Mouse (Mus musculus) A20 (cell line): ENCODE data around the gene Srbd1.

Experiments used
- DNase-seq: peaks from one replicate; pipeline ENCODE4 v3.0.0-alpha.2; 2011; ENCODE audit warnings: low read depth, low spot score

The Srbd1 gene

GRCm38 (mm10) chr17:86145079-86145951 lies at the start of gene Srbd1:
TSS of gene Srbd1 (minus strand) at chr17:86145175.
- peak; percentile 96 for DNase-seq

GRCm38 (mm10) chr17:86193979-86194378 lies 49.0 kb upstream of the Srbd1 start:
- no peak for DNase-seq

- DNase-seq: peak; percentile 35
These were observed 42.8 kb upstream of the Srbd1 start for GRCm38 (mm10) chr17:86187777-86188176.

- no peak for DNase-seq
These were observed 40.6 kb upstream of the Srbd1 start for GRCm38 (mm10) chr17:86185584-86185983.

GRCm38 (mm10) chr17:86184552-86185209 lies 39.7 kb upstream of the Srbd1 start:
- no peak for DNase-seq

GRCm38 (mm10) chr17:86183788-86184187 lies 38.8 kb upstream of the Srbd1 start:
- no peak for DNase-seq

- DNase-seq: no peak
These were observed 31.7 kb upstream of the Srbd1 start for GRCm38 (mm10) chr17:86176722-86177121.

- no peak for DNase-seq
These were observed 30.5 kb upstream of the Srbd1 start for GRCm38 (mm10) chr17:86175516-86175915.

- peak; percentile 34 for DNase-seq
These were observed 25.4 kb upstream of the Srbd1 start for GRCm38 (mm10) chr17:86170164-86170958.

GRCm38 (mm10) chr17:86169092-86169491 lies 24.1 kb upstream of the Srbd1 start:
- peak; percentile 26 for DNase-seq

- DNase-seq: peak; percentile 69
These were observed 23.4 kb upstream of the Srbd1 start for GRCm38 (mm10) chr17:86168231-86168981.

- DNase-seq: peak; percentile 92
These were observed 22.6 kb upstream of the Srbd1 start, which contains the start of gene Prkce for GRCm38 (mm10) chr17:86167320-86168230. TSS of gene Prkce (plus strand) at chr17:86167785.

GRCm38 (mm10) chr17:86166567-86167319 lies 21.8 kb upstream of the Srbd1 start:
- DNase-seq: peak; percentile 83

- peak; percentile 35 for DNase-seq
These were observed 21.1 kb upstream of the Srbd1 start for GRCm38 (mm10) chr17:86166051-86166566.

- no peak for DNase-seq
These were observed 19.4 kb upstream of the Srbd1 start for GRCm38 (mm10) chr17:86164416-86164815.

- DNase-seq: no peak
These were observed 17.7 kb upstream of the Srbd1 start for GRCm38 (mm10) chr17:86162672-86163071.

GRCm38 (mm10) chr17:86156999-86157398 lies 12.0 kb upstream of the Srbd1 start:
- DNase-seq: no peak

- peak; percentile 90 for DNase-seq
These were observed 5.9 kb upstream of the Srbd1 start for GRCm38 (mm10) chr17:86150867-86151348.

- DNase-seq: no peak
These were observed 4.8 kb upstream of the Srbd1 start for GRCm38 (mm10) chr17:86149726-86150125.
